Mouse (Mus musculus): Measurements from ENCODE around the gene Emilin2. TPM values are rescaled to one million over a fixed set of nuclear protein-coding genes. Genes with fewer than 3 reads are reported as not detected.

The Emilin2 gene
- total and polyA plus RNA-seq, 3 experiments = 0.34 to 0.38 TPM; not detected in 1

DNA sequence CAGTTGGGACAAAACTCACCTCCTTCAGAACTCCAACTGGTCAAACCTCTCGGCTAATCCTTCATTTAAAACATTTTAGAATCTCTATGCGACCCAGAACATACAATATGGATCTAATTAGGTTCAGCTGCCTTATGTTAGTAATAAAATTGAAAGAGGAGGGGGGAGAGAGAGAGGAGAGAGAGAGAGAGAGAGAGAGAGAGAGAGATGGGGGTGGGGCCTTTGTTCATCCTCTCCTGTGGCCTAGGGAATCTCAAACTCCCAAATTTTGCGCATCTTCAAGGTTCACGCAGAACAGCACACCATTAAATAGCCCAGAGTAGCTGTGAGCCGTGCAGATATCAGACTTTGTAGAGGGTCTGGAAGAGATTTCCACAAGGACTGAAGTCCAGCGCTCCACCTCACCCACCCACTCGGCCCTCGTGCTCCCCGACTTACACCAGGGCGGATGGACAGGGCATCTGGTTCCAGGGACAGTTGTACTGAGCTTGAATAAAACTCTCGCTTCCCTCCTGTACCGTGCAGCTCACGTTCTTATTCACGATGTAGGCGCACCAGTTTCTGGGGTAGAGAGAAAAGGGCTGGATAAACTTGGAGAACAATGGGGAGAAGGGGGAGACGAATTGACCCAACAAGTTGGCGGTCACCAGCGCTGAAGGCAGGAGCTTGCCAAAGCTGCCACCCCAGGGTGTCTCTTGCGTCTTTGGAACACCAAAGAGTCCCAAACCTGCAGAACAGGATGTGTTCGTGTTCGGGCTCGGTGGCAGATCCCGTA lies 1.9 kb downstream of the Emilin2 start:
- H3K79me2 ChIP-seq (replicated peaks; ENCODE audit: control insufficient read depth, extremely low read depth, insufficient read depth, poor library complexity, severe bottlenecking) = no peaks in the 10 kb centered on the region
- in situ Hi-C loops (cut with MboI; ENCODE audit: low pct_ligation_motif_present, low pct_unique_long_range_greater_than_20kb, low sequenced_read_pairs) = no loop called here
- no peak for DNase-seq (ENCODE audit: extremely low read depth)
- H3K4me2 ChIP-seq (ENCODE audit: insufficient read depth, low read depth, poor library complexity, severe bottlenecking) = no peak overlapping the region
- H3K9me3 ChIP-seq (replicated peaks; ENCODE audit: low read length) = no peaks in the 10 kb centered on the region
- no peak overlapping the region for H3K4me3 ChIP-seq (replicated peaks in 1 of 3; ENCODE audit: low read depth in 2 of 3, low read length in 2 of 3, poor library complexity in 1 of 3)
- dilution Hi-C loops (cut with MboI; ENCODE audit: extremely low pct_ligation_motif_present, extremely low pct_unique_long_range_greater_than_20kb, low sequenced_read_pairs) = no loop called here
- H3K27me3 ChIP-seq (replicated peaks) = no peaks in the 10 kb centered on the region
- H3K27ac ChIP-seq (ENCODE audit: insufficient read depth, low read depth) = no peak overlapping the region
- H3K36me3 ChIP-seq (replicated peaks in 1 of 2; ENCODE audit: control insufficient read depth in 1 of 2, insufficient read depth in 1 of 2, low read length in 1 of 2) = no peaks in the 10 kb centered on the region
- TF ChIP-seq RCOR1 (conservative IDR thresholded peaks at IDR 0.05; ENCODE audit: low read depth, low read length) (no peak), MEF2A (IDR thresholded peaks at IDR 0.05; ENCODE audit: borderline replicate concordance, low read depth, low read length) (no peak)
- peaks cover 0 to 4% of the 10 kb centered on the region in 2 experiments; a peak in 2 of 4 replicates for H3K4me1 ChIP-seq (ENCODE audit: control insufficient read depth in 1 of 2, insufficient read depth in 2 of 2)
- H3K9ac ChIP-seq (ENCODE audit: insufficient read depth, low read depth) = no peak overlapping the region

DNA sequence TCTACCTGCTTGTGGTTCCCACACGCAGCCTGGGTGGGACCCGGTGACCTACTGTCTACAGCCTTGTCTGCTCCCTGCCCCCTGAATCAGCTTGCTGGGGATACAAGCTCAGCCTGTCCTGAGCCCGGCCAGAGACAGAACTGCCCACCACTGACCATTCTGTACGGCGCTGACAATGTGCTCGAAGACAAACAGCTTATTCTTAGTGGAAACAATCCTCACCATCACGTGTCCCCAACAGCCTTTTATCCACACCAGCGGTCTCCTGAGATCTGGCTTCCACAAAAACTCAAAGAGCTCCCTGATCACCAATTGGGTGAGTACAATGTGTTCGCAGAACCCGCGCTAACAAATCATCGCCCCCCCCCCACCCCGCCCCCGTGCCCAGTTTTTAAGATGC lies 2.6 kb downstream of the Emilin2 start:
- H3K27me3 ChIP-seq (replicated peaks) = no peaks in the 10 kb centered on the region
- no peak overlapping the region for H3K9ac ChIP-seq (ENCODE audit: insufficient read depth, low read depth)
- no peaks in the 10 kb centered on the region for H3K9me3 ChIP-seq (replicated peaks; ENCODE audit: low read length)
- H3K4me2 ChIP-seq (ENCODE audit: insufficient read depth, low read depth, poor library complexity, severe bottlenecking) = no peak overlapping the region
- TF ChIP-seq MAX (IDR thresholded peaks at IDR 0.05; ENCODE audit: low read length) = no peak
- peaks cover 0 to 4% of the 10 kb centered on the region in 2 experiments; a peak in 2 of 4 replicates for H3K4me1 ChIP-seq (ENCODE audit: control insufficient read depth in 1 of 2, insufficient read depth in 2 of 2)
- no peak overlapping the region for H3K4me3 ChIP-seq (replicated peaks in 1 of 3; ENCODE audit: low read depth in 2 of 3, low read length in 2 of 3, poor library complexity in 1 of 3)
- dilution Hi-C loops (cut with MboI; ENCODE audit: extremely low pct_ligation_motif_present, extremely low pct_unique_long_range_greater_than_20kb, low sequenced_read_pairs) (no loop called here), in situ Hi-C loops (cut with MboI; ENCODE audit: low pct_ligation_motif_present, low pct_unique_long_range_greater_than_20kb, low sequenced_read_pairs) (no loop called here)
- no peaks in the 10 kb centered on the region for H3K79me2 ChIP-seq (replicated peaks; ENCODE audit: control insufficient read depth, extremely low read depth, insufficient read depth, poor library complexity, severe bottlenecking)
- H3K27ac ChIP-seq (ENCODE audit: insufficient read depth, low read depth) = no peak overlapping the region
- no peaks in the 10 kb centered on the region for H3K36me3 ChIP-seq (replicated peaks in 1 of 2; ENCODE audit: control insufficient read depth in 1 of 2, insufficient read depth in 1 of 2, low read length in 1 of 2)
- no peak for DNase-seq (ENCODE audit: extremely low read depth)

DNA sequence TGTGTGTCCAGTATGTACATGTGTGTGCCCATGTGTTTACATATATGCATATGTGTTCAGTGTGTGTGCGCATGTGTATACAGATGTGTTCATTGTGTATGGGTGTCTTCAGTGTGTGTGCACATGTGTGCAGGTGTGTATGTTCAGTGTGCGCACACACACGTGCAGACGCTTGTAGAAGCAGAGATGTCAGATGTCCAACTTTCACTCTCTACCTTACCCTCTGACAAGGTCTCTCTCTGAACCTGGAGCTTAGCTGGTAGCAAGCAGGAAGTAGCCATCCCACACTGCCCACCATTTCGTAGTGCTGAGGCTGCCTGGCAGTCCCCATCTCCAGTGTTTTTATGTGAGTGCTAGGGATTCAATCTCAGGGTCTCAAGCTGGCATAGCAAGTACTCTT lies 3.5 kb downstream of the Emilin2 start:
- in situ Hi-C loops (cut with MboI; ENCODE audit: low pct_ligation_motif_present, low pct_unique_long_range_greater_than_20kb, low sequenced_read_pairs) (no loop called here), dilution Hi-C loops (cut with MboI; ENCODE audit: extremely low pct_ligation_motif_present, extremely low pct_unique_long_range_greater_than_20kb, low sequenced_read_pairs) (no loop called here)
- TF ChIP-seq TBP (conservative IDR thresholded peaks at IDR 0.05; ENCODE audit: low read depth, low read length) (no peak), RCOR1 (conservative IDR thresholded peaks at IDR 0.05; ENCODE audit: low read depth, low read length) (no peak), CHD1 (IDR thresholded peaks at IDR 0.05; ENCODE audit: low read depth, low read length) (no peak), POLR2AphosphoS2 (IDR thresholded peaks at IDR 0.05; ENCODE audit: low read depth, low read length) (no peak), MXI1 (IDR thresholded peaks at IDR 0.05; ENCODE audit: low read depth, low read length) (no peak), ZC3H11A (IDR thresholded peaks at IDR 0.05; ENCODE audit: low read depth, low read length) (no peak), USF1 (IDR thresholded peaks at IDR 0.05; ENCODE audit: low read depth, low read length) (no peak), MAX (IDR thresholded peaks at IDR 0.05; ENCODE audit: low read length) (no peak), NRF1 (IDR thresholded peaks at IDR 0.05; ENCODE audit: low read depth, low read length) (no peak), MAZ (IDR thresholded peaks at IDR 0.05; ENCODE audit: low read depth, low read length) (no peak)
- Histone ChIP-seq H3K4me1 (ENCODE audit: control insufficient read depth in 1 of 2, insufficient read depth in 2 of 2) (peaks cover 0 to 4% of the 10 kb centered on the region in 2 experiments; a peak in 2 of 4 replicates), H3K9me3 (replicated peaks; ENCODE audit: low read length) (no peaks in the 10 kb centered on the region), H3K4me2 (ENCODE audit: insufficient read depth, low read depth, poor library complexity, severe bottlenecking) (no peak overlapping the region), H3K27me3 (replicated peaks) (no peaks in the 10 kb centered on the region), H3K9ac (ENCODE audit: insufficient read depth, low read depth) (no peak overlapping the region), H3K79me2 (replicated peaks; ENCODE audit: control insufficient read depth, extremely low read depth, insufficient read depth, poor library complexity, severe bottlenecking) (no peaks in the 10 kb centered on the region), H3K27ac (ENCODE audit: insufficient read depth, low read depth) (no peak overlapping the region), H3K36me3 (replicated peaks in 1 of 2; ENCODE audit: control insufficient read depth in 1 of 2, insufficient read depth in 1 of 2, low read length in 1 of 2) (no peaks in the 10 kb centered on the region), H3K4me3 (replicated peaks in 1 of 3; ENCODE audit: low read depth in 2 of 3, low read length in 2 of 3, poor library complexity in 1 of 3) (no peak overlapping the region)
- DNase-seq (ENCODE audit: extremely low read depth) = no peak

All from CH12.LX (cell line).